Mouse (Mus musculus): ENCODE data around the gene Fsd2. TPM values are rescaled to one million over a fixed set of nuclear protein-coding genes. Genes with fewer than 3 reads are reported as not detected.

Gene Fsd2
- polyA plus RNA-seq (2014; fragmentation: Nextera tagmentation; extraction: Ambion mirVana): 0.13 and 0.17 TPM in 2 replicates

GRCm38 (mm10) chr7:81566892-81567291 is at the start of gene Fsd2:
Gene Fsd2 (minus strand): TSS chr7:81566944.
- Histone ChIP-seq H3K36me3 (ENCODE audit: control insufficient read depth, insufficient read depth, low read length) (no peaks in the 10 kb centered on the region), H3K4me1 (ENCODE audit: control insufficient read depth, insufficient read depth, low read length) (no peaks in the 10 kb centered on the region), H3K4me2 (replicated peaks; ENCODE audit: low read depth, low read length) (no peak within 1 kb of the TSS), H3K4me3 (ENCODE audit: low read depth, low read length) (no peak within 1 kb of the TSS), H3K9me3 (ENCODE audit: control insufficient read depth, low read depth, low read length) (no peaks in the 10 kb centered on the region), H3K9ac (replicated peaks; ENCODE audit: low read depth, low read length) (no peak within 1 kb of the TSS), H3K27ac (ENCODE audit: low read length) (no peak within 1 kb of the TSS), H3K27me3 (ENCODE audit: control insufficient read depth, insufficient read depth, low read length) (no peaks in the 10 kb centered on the region)
- WGBS: 86% methylated on average over 9 of the region's 9 CpGs
- no peak for ATAC-seq (ENCODE audit: insufficient number of reproducible peaks, insufficient read depth, low FRiP score, low read depth)

GRCm38 (mm10) chr7:81615031-81615430 is 48.3 kb upstream of the Fsd2 start:
- no peak overlapping the region for H3K27ac ChIP-seq (ENCODE audit: low read length)
- no peak for ATAC-seq (ENCODE audit: insufficient number of reproducible peaks, insufficient read depth, low FRiP score, low read depth)
- H3K9ac ChIP-seq (replicated peaks; ENCODE audit: low read depth, low read length): no peak overlapping the region
- H3K4me2 ChIP-seq (replicated peaks; ENCODE audit: low read depth, low read length): no peak overlapping the region
- H3K4me3 ChIP-seq (ENCODE audit: low read depth, low read length): no peak overlapping the region
- no peaks in the 10 kb centered on the region for H3K36me3 ChIP-seq (ENCODE audit: control insufficient read depth, insufficient read depth, low read length)
- H3K27me3 ChIP-seq (ENCODE audit: control insufficient read depth, insufficient read depth, low read length): no peaks in the 10 kb centered on the region
- WGBS: 81% methylated on average over 9 of the region's 9 CpGs
- H3K4me1 ChIP-seq (ENCODE audit: control insufficient read depth, insufficient read depth, low read length): no peaks in the 10 kb centered on the region
- no peaks in the 10 kb centered on the region for H3K9me3 ChIP-seq (ENCODE audit: control insufficient read depth, low read depth, low read length)

- Histone ChIP-seq H3K9me3 (ENCODE audit: control insufficient read depth, low read depth, low read length) (no peaks in the 10 kb centered on the region), H3K36me3 (ENCODE audit: control insufficient read depth, insufficient read depth, low read length) (no peaks in the 10 kb centered on the region), H3K27ac (ENCODE audit: low read length) (no peak overlapping the region), H3K4me2 (replicated peaks; ENCODE audit: low read depth, low read length) (no peak overlapping the region), H3K27me3 (ENCODE audit: control insufficient read depth, insufficient read depth, low read length) (no peaks in the 10 kb centered on the region), H3K9ac (replicated peaks; ENCODE audit: low read depth, low read length) (no peak overlapping the region), H3K4me3 (ENCODE audit: low read depth, low read length) (no peak overlapping the region), H3K4me1 (ENCODE audit: control insufficient read depth, insufficient read depth, low read length) (no peaks in the 10 kb centered on the region)
- no peak for ATAC-seq (ENCODE audit: insufficient number of reproducible peaks, insufficient read depth, low FRiP score, low read depth)
- 82% methylated on average over 13 of the region's 13 CpGs for WGBS
Measured at GRCm38 (mm10) chr7:81612856-81613635, 46.3 kb upstream of the Fsd2 start.

- no peaks in the 10 kb centered on the region for H3K36me3 ChIP-seq (ENCODE audit: control insufficient read depth, insufficient read depth, low read length)
- no peak overlapping the region for H3K4me3 ChIP-seq (ENCODE audit: low read depth, low read length)
- no peak for ATAC-seq (ENCODE audit: insufficient number of reproducible peaks, insufficient read depth, low FRiP score, low read depth)
- 63% methylated on average over 18 of the region's 18 CpGs for WGBS
- H3K9ac ChIP-seq (replicated peaks; ENCODE audit: low read depth, low read length): no peak overlapping the region
- H3K27me3 ChIP-seq (ENCODE audit: control insufficient read depth, insufficient read depth, low read length): no peaks in the 10 kb centered on the region
- no peak overlapping the region for H3K27ac ChIP-seq (ENCODE audit: low read length)
- no peak overlapping the region for H3K4me2 ChIP-seq (replicated peaks; ENCODE audit: low read depth, low read length)
- no peaks in the 10 kb centered on the region for H3K9me3 ChIP-seq (ENCODE audit: control insufficient read depth, low read depth, low read length)
- H3K4me1 ChIP-seq (ENCODE audit: control insufficient read depth, insufficient read depth, low read length): no peaks in the 10 kb centered on the region
Measured at GRCm38 (mm10) chr7:81610125-81610524, 43.4 kb upstream of the Fsd2 start.

GRCm38 (mm10) chr7:81606452-81606851 is 39.7 kb upstream of the Fsd2 start:
- Histone ChIP-seq H3K9me3 (ENCODE audit: control insufficient read depth, low read depth, low read length) (no peaks in the 10 kb centered on the region), H3K36me3 (ENCODE audit: control insufficient read depth, insufficient read depth, low read length) (no peaks in the 10 kb centered on the region), H3K27me3 (ENCODE audit: control insufficient read depth, insufficient read depth, low read length) (no peaks in the 10 kb centered on the region), H3K4me1 (ENCODE audit: control insufficient read depth, insufficient read depth, low read length) (no peaks in the 10 kb centered on the region), H3K4me3 (ENCODE audit: low read depth, low read length) (no peak overlapping the region), H3K4me2 (replicated peaks; ENCODE audit: low read depth, low read length) (no peak overlapping the region), H3K9ac (replicated peaks; ENCODE audit: low read depth, low read length) (no peak overlapping the region), H3K27ac (ENCODE audit: low read length) (no peak overlapping the region)
- ATAC-seq (ENCODE audit: insufficient number of reproducible peaks, insufficient read depth, low FRiP score, low read depth): no peak
- 64% methylated on average over 5 of the region's 5 CpGs for WGBS

GRCm38 (mm10) chr7:81605489-81605888 is 38.7 kb upstream of the Fsd2 start:
- no peak overlapping the region for H3K4me2 ChIP-seq (replicated peaks; ENCODE audit: low read depth, low read length)
- ATAC-seq (ENCODE audit: insufficient number of reproducible peaks, insufficient read depth, low FRiP score, low read depth): no peak
- no peaks in the 10 kb centered on the region for H3K4me1 ChIP-seq (ENCODE audit: control insufficient read depth, insufficient read depth, low read length)
- H3K27ac ChIP-seq (ENCODE audit: low read length): no peak overlapping the region
- 74% methylated on average over 4 of the region's 4 CpGs for WGBS
- no peaks in the 10 kb centered on the region for H3K9me3 ChIP-seq (ENCODE audit: control insufficient read depth, low read depth, low read length)
- no peaks in the 10 kb centered on the region for H3K36me3 ChIP-seq (ENCODE audit: control insufficient read depth, insufficient read depth, low read length)
- H3K27me3 ChIP-seq (ENCODE audit: control insufficient read depth, insufficient read depth, low read length): no peaks in the 10 kb centered on the region
- H3K9ac ChIP-seq (replicated peaks; ENCODE audit: low read depth, low read length): no peak overlapping the region
- no peak overlapping the region for H3K4me3 ChIP-seq (ENCODE audit: low read depth, low read length)

- no peak overlapping the region for H3K27ac ChIP-seq (ENCODE audit: low read length)
- ATAC-seq (ENCODE audit: insufficient number of reproducible peaks, insufficient read depth, low FRiP score, low read depth): no peak
- no peak overlapping the region for H3K9ac ChIP-seq (replicated peaks; ENCODE audit: low read depth, low read length)
- no peaks in the 10 kb centered on the region for H3K36me3 ChIP-seq (ENCODE audit: control insufficient read depth, insufficient read depth, low read length)
- H3K4me1 ChIP-seq (ENCODE audit: control insufficient read depth, insufficient read depth, low read length): no peaks in the 10 kb centered on the region
- no peaks in the 10 kb centered on the region for H3K27me3 ChIP-seq (ENCODE audit: control insufficient read depth, insufficient read depth, low read length)
- WGBS: 84% methylated on average over 5 of the region's 5 CpGs
- H3K9me3 ChIP-seq (ENCODE audit: control insufficient read depth, low read depth, low read length): no peaks in the 10 kb centered on the region
- no peak overlapping the region for H3K4me2 ChIP-seq (replicated peaks; ENCODE audit: low read depth, low read length)
- no peak overlapping the region for H3K4me3 ChIP-seq (ENCODE audit: low read depth, low read length)
Measured at GRCm38 (mm10) chr7:81604991-81605390, 38.2 kb upstream of the Fsd2 start.

GRCm38 (mm10) chr7:81599379-81600280 is 32.9 kb upstream of the Fsd2 start:
- H3K4me3 ChIP-seq (ENCODE audit: low read depth, low read length): no peak overlapping the region
- H3K4me2 ChIP-seq (replicated peaks; ENCODE audit: low read depth, low read length): no peak overlapping the region
- 50% methylated on average over 8 of the region's 8 CpGs for WGBS
- no peak overlapping the region for H3K27ac ChIP-seq (ENCODE audit: low read length)
- no peaks in the 10 kb centered on the region for H3K27me3 ChIP-seq (ENCODE audit: control insufficient read depth, insufficient read depth, low read length)
- ATAC-seq (ENCODE audit: insufficient number of reproducible peaks, insufficient read depth, low FRiP score, low read depth): no peak
- no peaks in the 10 kb centered on the region for H3K4me1 ChIP-seq (ENCODE audit: control insufficient read depth, insufficient read depth, low read length)
- H3K36me3 ChIP-seq (ENCODE audit: control insufficient read depth, insufficient read depth, low read length): peaks cover 15% of the 10 kb centered on the region; the same call in 1 of the 2 replicates
- H3K9ac ChIP-seq (replicated peaks; ENCODE audit: low read depth, low read length): no peak overlapping the region
- H3K9me3 ChIP-seq (ENCODE audit: control insufficient read depth, low read depth, low read length): no peaks in the 10 kb centered on the region

All from stomach, embryonic 14.5 days (tissue).